In the genomic region with DNA sequence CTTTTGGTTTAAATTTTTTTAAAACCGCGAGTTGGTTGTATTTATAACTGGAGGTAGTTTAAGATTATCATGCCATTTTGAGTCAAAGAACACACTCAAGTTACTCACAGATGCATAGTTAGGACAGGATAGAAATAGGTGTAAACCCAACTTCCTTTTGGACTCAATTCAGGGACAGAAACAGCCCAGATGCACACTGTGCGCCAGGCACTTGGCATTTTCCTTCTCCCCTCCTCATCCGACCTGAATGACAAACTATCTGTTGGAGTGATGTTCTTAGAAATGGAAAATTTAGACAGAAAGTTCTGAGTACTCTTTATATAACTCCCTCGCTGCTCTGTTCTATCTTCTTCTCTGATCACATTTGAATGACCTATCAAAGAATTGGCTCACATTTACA, we compare ENCODE assay signal across 11 mouse cellular contexts.
"Had no signal": no experiment of that assay in that cellular context is flagged by ENCODE, and none has a peak within 500 bp of the region (broad histone marks: within the 10 kb centered on the region; RNA-seq: fewer than 3 reads in every experiment).

No protein-coding gene starts in this region.

- DNase-seq: kidney, adult 18-20 months; kidney, adult 9 months; kidney, postnatal 25 days; layer of hippocampus, adult 9-11 months; liver; lung, adult 18-20 months; lung, postnatal 10 days; lung, postnatal 36 days; thymus, adult 2 months; thymus, postnatal 14 days; thymus, postnatal 4 days had no signal
